Comparison of ENCODE assay signal across 20 mouse cellular contexts in the genomic region with DNA sequence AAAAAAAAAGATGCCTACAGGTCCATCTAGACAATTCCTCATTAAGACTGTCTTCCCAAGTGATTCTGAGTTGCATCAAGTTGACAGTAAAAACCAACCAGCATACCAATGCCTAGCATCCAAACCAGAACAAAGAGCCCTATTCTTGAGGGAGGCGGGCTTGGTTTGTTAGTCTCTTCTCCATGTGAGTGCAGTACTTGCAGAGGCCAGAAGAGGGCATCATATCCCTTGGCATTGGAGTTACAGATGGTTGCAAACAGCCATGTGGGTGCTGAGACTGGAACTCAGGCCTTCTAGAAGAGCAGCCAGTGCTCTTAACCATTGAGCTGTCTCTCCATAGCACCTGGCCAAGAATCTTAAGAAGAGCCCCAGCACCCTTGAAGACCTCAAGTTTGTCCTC. TPM values are rescaled to one million over a fixed set of nuclear protein-coding genes. Genes with fewer than 3 reads are reported as not detected.
DNase-seq lines count a peak whose midpoint lies in the region; ATAC-seq and TF ChIP-seq lines count a peak whose summit lies in the region.
"Had no signal": no experiment of that assay in that cellular context is flagged by ENCODE, and none has a peak within 500 bp of the region (broad histone marks: within the 10 kb centered on the region; RNA-seq: fewer than 3 reads in every experiment).

No protein-coding gene starts in this region.

- no peaks in the 10 kb centered on the region for H3K36me3 ChIP-seq in forebrain, postnatal 0 days (ENCODE audit: insufficient read depth)
- no peaks in the 10 kb centered on the region for H3K36me3 ChIP-seq in forebrain, embryonic 12.5 days (replicated peaks)
- H3K36me3 ChIP-seq in liver, embryonic 14.5 days (replicated peaks; ENCODE audit: control insufficient read depth, insufficient read depth, low read depth): no peaks in the 10 kb centered on the region
- no peaks in the 10 kb centered on the region for H3K36me3 ChIP-seq in liver, embryonic 11.5 days (ENCODE audit: control insufficient read depth, insufficient read depth, low read length)
- H3K36me3 ChIP-seq in E14TG2a.4 (ENCODE audit: insufficient read depth, low read length): no peaks in the 10 kb centered on the region
- H3K36me3 ChIP-seq in midbrain, embryonic 14.5 days (ENCODE audit: control insufficient read depth, insufficient read depth, low read length): no peaks in the 10 kb centered on the region
- H3K36me3 ChIP-seq: forebrain, embryonic 15.5 days; hindbrain, embryonic 12.5 days; limb, embryonic 13.5 days; midbrain, embryonic 12.5 days had no signal

- no peak for TF ChIP-seq POLR2A in brain, embryonic 14.5 days (IDR thresholded peaks at IDR 0.05; ENCODE audit: borderline replicate concordance, extremely low read depth, insufficient read depth, insufficient read length, poor library complexity, severe bottlenecking)

- H3K4me2 ChIP-seq in forebrain, postnatal 0 days (ENCODE audit: low read depth): no peak overlapping the region
- no peak overlapping the region for H3K4me2 ChIP-seq in forebrain, embryonic 12.5 days
- H3K4me2 ChIP-seq in liver, embryonic 14.5 days (ENCODE audit: low read depth): no peak overlapping the region
- H3K4me2 ChIP-seq in liver, embryonic 11.5 days: no peak overlapping the region
- no peak overlapping the region for H3K4me2 ChIP-seq in midbrain, embryonic 14.5 days (ENCODE audit: low read length)
- H3K4me2 ChIP-seq: forebrain, embryonic 15.5 days; hindbrain, embryonic 12.5 days; limb, embryonic 13.5 days; midbrain, embryonic 12.5 days had no signal

- ATAC-seq in forebrain, postnatal 0 days: no peak
- no peak for ATAC-seq in forebrain, embryonic 12.5 days (ENCODE audit: low FRiP score)
- no peak for ATAC-seq in liver, embryonic 14.5 days (ENCODE audit: insufficient read depth)
- ATAC-seq in liver, embryonic 11.5 days (replicated peaks; ENCODE audit: low FRiP score): no peak
- ATAC-seq in midbrain, embryonic 14.5 days (ENCODE audit: low FRiP score, low TSS enrichment): no peak
- ATAC-seq: forebrain, embryonic 15.5 days; intestine, embryonic 16.5 days had no signal

- no peak overlapping the region for H3K27ac ChIP-seq in forebrain, postnatal 0 days (ENCODE audit: low read depth, low read length)
- no peak overlapping the region for H3K27ac ChIP-seq in forebrain, embryonic 12.5 days
- H3K27ac ChIP-seq in liver, embryonic 14.5 days: no peak overlapping the region
- no peak overlapping the region for H3K27ac ChIP-seq in liver, embryonic 11.5 days (ENCODE audit: low read depth, low read length)
- no peak overlapping the region for H3K27ac ChIP-seq in midbrain, embryonic 14.5 days (replicated peaks; ENCODE audit: low read depth, low read length)
- H3K27ac ChIP-seq: forebrain, embryonic 15.5 days; hindbrain, embryonic 12.5 days; limb, embryonic 13.5 days; midbrain, embryonic 12.5 days had no signal

- H3K4me3 ChIP-seq in forebrain, postnatal 0 days (ENCODE audit: low read depth, low read length): no peak overlapping the region
- no peak overlapping the region for H3K4me3 ChIP-seq in forebrain, embryonic 12.5 days (replicated peaks)
- H3K4me3 ChIP-seq in liver, embryonic 14.5 days (ENCODE audit: insufficient read depth in 1 of 2, low read depth in 2 of 2, low read length in 2 of 2): no peak overlapping the region
- H3K4me3 ChIP-seq in liver, embryonic 11.5 days (ENCODE audit: low read depth, low read length): no peak overlapping the region
- no peak overlapping the region for H3K4me3 ChIP-seq in E14TG2a.4 (replicated peaks; ENCODE audit: low read length)
- H3K4me3 ChIP-seq in midbrain, embryonic 14.5 days (replicated peaks; ENCODE audit: low read depth, low read length): no peak overlapping the region
- H3K4me3 ChIP-seq: erythroblast, embryonic 14.5 days; forebrain, embryonic 15.5 days; hindbrain, embryonic 12.5 days; limb, embryonic 13.5 days; midbrain, embryonic 12.5 days had no signal

- peak; percentile 13; the same call in 1 of the 2 replicates for TF ChIP-seq CTCF in forebrain, postnatal 0 days (IDR thresholded peaks at IDR 0.05; ENCODE audit: low read depth)
- TF ChIP-seq CTCF in liver, embryonic 14.5 days (IDR thresholded peaks at IDR 0.05; ENCODE audit: low read depth): peak; percentile 55
- peak; percentile 70 for TF ChIP-seq CTCF in E14TG2a.4 (conservative IDR thresholded peaks at IDR 0.05; ENCODE audit: low read length)
- TF ChIP-seq CTCF in brain, embryonic 14.5 days (IDR thresholded peaks at IDR 0.05; ENCODE audit: borderline replicate concordance, extremely low read depth, insufficient read depth, insufficient read length): 0 out of 2 replicates have a peak, but pooled peaks have one; percentile 3

- H3K9ac ChIP-seq in forebrain, postnatal 0 days: no peak overlapping the region
- no peak overlapping the region for H3K9ac ChIP-seq in forebrain, embryonic 12.5 days
- no peak overlapping the region for H3K9ac ChIP-seq in liver, embryonic 14.5 days (replicated peaks)
- no peak overlapping the region for H3K9ac ChIP-seq in liver, embryonic 11.5 days (ENCODE audit: low read depth, low read length)
- no peak overlapping the region for H3K9ac ChIP-seq in midbrain, embryonic 14.5 days (replicated peaks; ENCODE audit: low read length)
- H3K9ac ChIP-seq: forebrain, embryonic 15.5 days; hindbrain, embryonic 12.5 days; limb, embryonic 13.5 days; midbrain, embryonic 12.5 days had no signal

- no peaks in the 10 kb centered on the region for H3K4me1 ChIP-seq in forebrain, postnatal 0 days (ENCODE audit: insufficient read depth)
- H3K4me1 ChIP-seq in forebrain, embryonic 12.5 days: 0 out of 2 replicates have a peak, but pooled peaks cover 3% of the 10 kb centered on the region
- H3K4me1 ChIP-seq in liver, embryonic 14.5 days (replicated peaks; ENCODE audit: control insufficient read depth in 2 of 2, insufficient read depth in 2 of 2, low read length in 1 of 2): no peaks in the 10 kb centered on the region
- H3K4me1 ChIP-seq in liver, embryonic 11.5 days (replicated peaks; ENCODE audit: control insufficient read depth, insufficient read depth, low read length): no peaks in the 10 kb centered on the region
- H3K4me1 ChIP-seq in E14TG2a.4 (replicated peaks; ENCODE audit: low read depth, low read length): peaks cover 12% of the 10 kb centered on the region
- no peaks in the 10 kb centered on the region for H3K4me1 ChIP-seq in midbrain, embryonic 14.5 days (ENCODE audit: control insufficient read depth, insufficient read depth, low read length)
- H3K4me1 ChIP-seq: forebrain, embryonic 15.5 days; hindbrain, embryonic 12.5 days; limb, embryonic 13.5 days; midbrain, embryonic 12.5 days had no signal

- WGBS in forebrain, postnatal 0 days: 94% methylated on average over 1 of the region's 1 CpGs
- 94% methylated on average over 1 of the region's 1 CpGs for whole genome bisulfite sequencing in forebrain, embryonic 12.5 days
- 71% methylated on average over 1 of the region's 1 CpGs for WGBS in liver, embryonic 14.5 days (ENCODE audit: insufficient replicate concordance)
- WGBS in liver, embryonic 11.5 days: 93% methylated on average over 1 of the region's 1 CpGs
- WGBS in midbrain, embryonic 14.5 days: 94% methylated on average over 1 of the region's 1 CpGs

- no peaks in the 10 kb centered on the region for H3K9me3 ChIP-seq in forebrain, postnatal 0 days (ENCODE audit: low read length)
- no peaks in the 10 kb centered on the region for H3K9me3 ChIP-seq in forebrain, embryonic 12.5 days
- H3K9me3 ChIP-seq in liver, embryonic 14.5 days (ENCODE audit: control insufficient read depth, low read length): no peaks in the 10 kb centered on the region
- H3K9me3 ChIP-seq in liver, embryonic 11.5 days (ENCODE audit: control insufficient read depth, low read length): no peaks in the 10 kb centered on the region
- H3K9me3 ChIP-seq in E14TG2a.4 (ENCODE audit: low read length): peaks cover 6% of the 10 kb centered on the region
- no peaks in the 10 kb centered on the region for H3K9me3 ChIP-seq in midbrain, embryonic 14.5 days (ENCODE audit: control insufficient read depth, low read length)
- H3K9me3 ChIP-seq: forebrain, embryonic 15.5 days; midbrain, embryonic 12.5 days had no signal

- H3K27me3 ChIP-seq in forebrain, postnatal 0 days (ENCODE audit: insufficient read depth, low read length): no peaks in the 10 kb centered on the region
- H3K27me3 ChIP-seq in forebrain, embryonic 12.5 days: no peaks in the 10 kb centered on the region
- H3K27me3 ChIP-seq in liver, embryonic 14.5 days (ENCODE audit: control insufficient read depth, insufficient read depth, low read length): no peaks in the 10 kb centered on the region
- H3K27me3 ChIP-seq in liver, embryonic 11.5 days (replicated peaks; ENCODE audit: control insufficient read depth, insufficient read depth, low read length): no peaks in the 10 kb centered on the region
- H3K27me3 ChIP-seq in E14TG2a.4 (ENCODE audit: insufficient read depth, low read length): peaks cover 5% of the 10 kb centered on the region; the same call in 1 of the 2 replicates
- no peaks in the 10 kb centered on the region for H3K27me3 ChIP-seq in midbrain, embryonic 14.5 days (ENCODE audit: control insufficient read depth, insufficient read depth, low read length)
- H3K27me3 ChIP-seq: forebrain, embryonic 15.5 days; hindbrain, embryonic 12.5 days; limb, embryonic 13.5 days; midbrain, embryonic 12.5 days had no signal

- DNase-seq in forebrain, postnatal 0 days: no peak
- DNase-seq in liver, embryonic 14.5 days (ENCODE audit: low read depth in 3 of 3, low spot score in 3 of 3): no peak
- no peak for DNase-seq in liver, embryonic 11.5 days (ENCODE audit: low spot score)
- no peak for DNase-seq in brain, embryonic 14.5 days (ENCODE audit: low read depth)
- no peak for DNase-seq in urinary bladder, postnatal 14 days (ENCODE audit: low spot score)
- no peak for DNase-seq in midbrain, embryonic 14.5 days
- DNase-seq: adrenal gland, adult 8-10 months; cerebellum, adult 11-12 months; heart, adult 18-20 months; kidney, postnatal 10 days; lung, adult 18-20 months; retina, postnatal 1 day had no signal

- TF ChIP-seq EP300 in liver, embryonic 14.5 days (IDR thresholded peaks at IDR 0.05; ENCODE audit: low read depth): no peak

RNA-seq across cellular contexts. Expression of a gene that starts 36.9 kb away (rescaled TPM):
- total RNA-seq in forebrain, postnatal 0 days (2014; rRNA removed): 1.0 and 1.2 TPM in 2 replicates
- polyA plus RNA-seq in forebrain, postnatal 0 days (2015; fragmentation: Nextera tagmentation; extraction: Ambion mirVana): 0.11 and 0.30 TPM in 2 replicates
- polyA plus RNA-seq in forebrain, embryonic 12.5 days (2016; fragmentation: Nextera tagmentation; extraction: Ambion mirVana): 0.11 and 0.37 TPM in 2 replicates
- polyA plus RNA-seq in liver, embryonic 14.5 days (2012; rRNA removed): 0.02 TPM in 2 replicates
- polyA plus RNA-seq in liver, embryonic 14.5 days (2014; fragmentation: Nextera tagmentation; extraction: Ambion mirVana): not detected in 2 replicates
- polyA plus RNA-seq in liver, embryonic 11.5 days (2014; fragmentation: Nextera tagmentation; extraction: Ambion mirVana): 0.05 and 0.10 TPM in 2 replicates
- 0.24 and 0.48 TPM in 2 replicates for polyA plus RNA-seq in brain, embryonic 14.5 days (2012; rRNA removed)
- 0.18 and 0.26 TPM in 2 replicates for polyA plus RNA-seq in midbrain, embryonic 14.5 days (2014; fragmentation: Nextera tagmentation; extraction: Ambion mirVana)

Comparison
In these comparisons a context has a peak if more than half of its experiments do, and no peak if none do; other contexts are left out.
1. CTCF ChIP-seq: peak in every context shown above with its lines; median percentile 70 in E14TG2a.4; 55 in liver, embryonic 14.5 days; 13 in forebrain, postnatal 0 days; 3 in brain, embryonic 14.5 days.